Mouse (Mus musculus) right cerebral cortex, postnatal 14 days (tissue): ENCODE measurements around the gene Ptprcap.

Experiments
- DNase-seq: peaks from one replicate; pipeline ENCODE4 v3.0.0; 2022

Ptprcap gene

DNA sequence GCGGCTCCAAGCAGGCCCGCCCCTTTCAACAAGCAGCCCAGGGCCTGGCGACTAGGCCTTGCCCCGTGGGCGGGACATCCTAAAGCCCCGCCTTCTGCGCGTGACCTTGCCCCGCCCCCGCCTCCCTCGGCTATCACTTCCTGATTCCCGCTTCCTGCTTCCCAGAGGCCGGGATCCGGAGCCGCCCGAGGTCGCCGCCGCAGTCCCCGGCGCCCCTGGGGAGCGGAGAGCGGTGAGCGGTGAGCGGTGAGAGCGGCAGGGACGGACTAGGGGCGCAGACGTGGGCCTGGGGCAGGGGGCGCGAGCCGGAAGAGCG lies 5.0 kb upstream of the Ptprcap start, which contains the start of gene Coro1b:
Gene Coro1b (plus strand): TSS at position 129 of the 316 bp plus-strand sequence.
- peak; percentile 96 for DNase-seq

DNA sequence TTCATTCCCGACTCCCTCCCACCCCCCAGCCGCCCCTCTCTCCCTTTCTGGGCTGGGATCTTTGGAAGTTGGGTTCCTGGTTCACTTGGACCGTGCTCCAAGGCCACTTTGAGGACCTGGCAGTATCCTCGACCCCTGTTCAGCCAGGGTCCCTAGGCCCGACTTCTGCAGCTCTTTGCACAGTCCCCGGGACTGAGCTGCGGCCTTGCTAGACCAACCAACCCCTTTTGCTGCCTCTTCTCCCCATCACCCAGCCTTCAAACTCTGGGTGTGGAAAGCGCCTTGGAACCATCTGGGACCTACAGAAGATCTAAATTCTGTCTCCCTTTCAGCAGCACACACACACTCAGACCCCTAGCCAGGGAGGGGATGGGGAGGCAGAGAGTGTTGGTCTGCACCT lies 4.6 kb upstream of the Ptprcap start:
- DNase-seq: no peak

- no peak for DNase-seq
Measured at GRCm38 (mm10) chr19:4149283-4149682, 4.1 kb upstream of the Ptprcap start.

- DNase-seq: no peak
Measured at GRCm38 (mm10) chr19:4149764-4150461, 3.5 kb upstream of the Ptprcap start.

GRCm38 (mm10) chr19:4150567-4151487 lies 2.6 kb upstream of the Ptprcap start:
- DNase-seq: no peak

DNA sequence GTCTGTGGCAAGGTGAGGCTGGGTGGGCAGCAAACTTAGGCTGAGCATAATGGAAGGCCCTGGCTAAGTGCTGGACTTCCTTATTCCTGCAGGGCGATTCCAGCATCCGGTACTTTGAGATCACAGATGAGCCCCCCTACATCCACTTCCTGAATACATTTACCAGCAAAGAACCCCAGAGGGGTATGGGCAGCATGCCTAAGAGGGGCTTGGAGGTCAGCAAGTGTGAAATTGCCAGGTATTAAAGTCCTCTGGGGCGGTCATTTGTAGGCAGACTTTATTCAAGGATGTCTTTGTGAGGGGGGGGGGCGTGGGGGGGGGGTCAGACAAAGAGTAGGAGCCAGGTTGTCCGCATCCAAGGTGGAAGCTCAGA lies 1.9 kb upstream of the Ptprcap start:
- no peak for DNase-seq

DNA sequence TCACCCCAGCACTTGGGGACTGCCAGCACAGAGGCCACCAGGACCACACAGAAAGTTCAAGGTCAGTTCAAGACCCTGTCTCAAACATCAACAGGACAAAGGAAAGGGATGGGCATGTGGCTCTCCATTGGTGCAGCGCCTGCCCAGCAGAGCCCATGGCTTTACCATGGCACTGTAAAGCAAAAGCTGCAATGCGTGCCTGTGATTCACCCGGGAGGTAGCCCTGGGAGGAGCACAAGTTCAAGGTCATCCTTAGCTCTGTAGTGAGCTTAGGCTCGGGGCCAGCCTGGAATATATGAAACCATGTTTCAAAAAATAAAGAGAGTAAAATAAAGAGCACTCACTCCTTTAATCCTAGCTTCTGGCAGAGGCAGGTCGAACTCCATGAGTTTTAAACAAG lies 1.5 kb upstream of the Ptprcap start:
- no peak for DNase-seq

GRCm38 (mm10) chr19:4152445-4153231 lies 766 bp upstream of the Ptprcap start:
- DNase-seq: no peak

DNA sequence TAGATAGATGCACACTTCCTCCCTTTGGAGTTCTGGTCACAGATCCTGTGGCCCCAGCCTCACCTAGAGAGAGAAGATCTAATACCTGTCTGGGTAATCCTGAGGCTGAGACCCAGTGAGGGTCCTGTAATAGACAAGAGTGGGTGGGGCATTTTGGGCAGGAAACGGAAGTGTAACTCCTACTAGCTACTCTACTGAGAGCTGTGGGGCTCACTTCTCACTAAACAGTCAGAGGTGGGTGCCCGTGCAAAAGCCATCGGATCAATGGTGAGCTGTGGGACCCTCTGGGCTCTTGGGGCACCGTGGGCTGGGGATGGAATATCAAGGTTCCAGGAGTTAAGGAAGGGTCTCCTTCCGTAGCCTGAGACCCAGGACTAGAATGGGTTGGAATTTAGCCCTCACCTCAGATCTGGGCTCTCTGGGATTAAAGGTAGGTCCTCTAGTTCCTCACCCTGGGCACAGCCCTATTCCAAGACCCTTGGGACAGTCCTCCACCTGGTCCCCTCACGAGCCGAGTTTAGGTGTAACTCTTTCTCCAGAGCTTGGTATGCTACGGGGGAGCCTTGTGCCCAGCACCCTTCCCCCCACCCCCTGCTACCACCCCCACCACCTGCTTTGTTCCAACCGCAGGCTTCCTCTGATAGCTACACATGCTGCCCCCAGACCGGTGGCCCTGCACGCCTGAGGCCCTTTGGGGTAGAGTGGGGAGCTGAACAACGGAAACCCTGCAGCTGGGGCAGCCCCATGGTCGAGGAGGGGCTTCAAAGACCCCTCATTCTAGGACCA lies 1.2 kb downstream of the Ptprcap start:
- no peak for DNase-seq

- no peak for DNase-seq
Measured at GRCm38 (mm10) chr19:4155223-4156072, 2.0 kb downstream of the Ptprcap start.

- no peak for DNase-seq
Measured at GRCm38 (mm10) chr19:4156073-4156579, 2.7 kb downstream of the Ptprcap start.

GRCm38 (mm10) chr19:4156771-4157170 lies 3.4 kb downstream of the Ptprcap start:
- no peak for DNase-seq

GRCm38 (mm10) chr19:4159049-4159448 lies 5.6 kb downstream of the Ptprcap start:
- no peak for DNase-seq

- DNase-seq: peak; percentile 97
Measured at GRCm38 (mm10) chr19:4162646-4163542, 9.5 kb downstream of the Ptprcap start, which contains the start of gene Rps6kb2. TSS of gene Rps6kb2 (minus strand) at chr19:4163354.

GRCm38 (mm10) chr19:4163543-4163887 lies 10.1 kb downstream of the Ptprcap start:
- DNase-seq: no peak

GRCm38 (mm10) chr19:4164100-4164499 lies 10.7 kb downstream of the Ptprcap start:
- DNase-seq: no peak

- no peak for DNase-seq
Measured at GRCm38 (mm10) chr19:4164721-4165120, 11.3 kb downstream of the Ptprcap start.

DNA sequence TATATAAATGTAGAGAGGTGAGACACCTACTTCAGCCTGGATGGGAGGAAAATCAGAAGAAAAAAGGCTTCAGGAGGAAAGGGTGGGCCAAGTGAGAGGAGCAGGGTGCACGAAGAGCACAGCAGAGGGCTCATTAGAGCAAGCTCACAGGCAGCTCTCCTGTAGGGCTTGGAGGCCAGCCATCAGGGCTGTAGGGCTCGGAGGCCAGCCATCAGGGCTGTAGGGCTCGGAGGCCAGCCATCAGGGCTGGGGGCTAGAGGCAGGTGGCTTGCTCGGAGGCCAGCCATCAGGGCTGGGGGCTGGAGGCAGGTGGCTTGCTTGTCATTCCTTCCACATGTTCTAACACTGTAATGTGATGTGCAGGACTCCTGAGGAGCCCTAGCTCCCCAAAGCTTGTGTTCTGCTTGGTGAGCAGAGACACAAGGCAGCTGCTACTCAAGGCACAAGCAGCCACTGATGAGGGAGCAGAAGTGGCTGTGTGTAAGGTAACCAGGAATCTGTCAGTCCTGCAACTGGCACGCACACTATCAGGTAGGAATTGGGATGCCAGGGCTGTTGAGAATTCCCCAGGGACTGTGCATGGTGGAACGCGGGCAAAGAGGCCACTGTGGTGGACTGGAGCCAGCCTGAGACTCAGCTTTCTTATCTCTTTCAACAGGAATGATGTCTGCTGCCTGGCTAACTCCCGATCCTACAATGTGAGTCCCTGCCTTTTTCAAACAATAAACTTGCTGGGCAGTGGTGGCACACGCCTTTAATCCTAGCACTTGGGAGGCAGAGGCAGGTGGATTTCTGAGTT lies 13.5 kb downstream of the Ptprcap start:
- DNase-seq: no peak

DNA sequence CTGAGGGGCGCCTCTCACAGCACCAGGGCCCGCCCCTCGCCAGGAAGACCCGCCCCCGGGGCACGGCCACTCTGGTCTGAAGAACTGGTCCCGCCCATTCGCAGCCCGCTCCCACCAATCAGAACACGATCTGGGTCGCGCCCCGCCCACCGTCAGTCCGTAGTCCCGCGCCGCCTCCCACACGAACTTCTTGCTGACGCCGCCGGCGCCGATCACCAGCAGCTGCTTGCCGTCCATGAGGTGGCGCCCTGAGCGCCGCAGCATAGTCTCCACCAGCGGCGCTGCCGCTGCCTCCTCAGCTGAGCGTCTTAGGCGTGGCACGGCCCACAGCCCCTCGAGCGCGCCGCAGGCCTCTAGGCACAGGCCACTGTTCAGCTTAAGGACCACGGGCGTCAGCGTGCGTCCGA lies 16.0 kb downstream of the Ptprcap start:
- peak; percentile 99 for DNase-seq
